Mouse (Mus musculus): ENCODE data around the gene Nrxn1.

The Nrxn1 gene

GRCm38 (mm10) chr17:90809197-90810163 lies 283.4 kb downstream of the Nrxn1 start:
- peak; percentile 66 to 83 for DNase-seq

- DNase-seq: no peak
These were observed 284.6 kb downstream of the Nrxn1 start for GRCm38 (mm10) chr17:90808256-90808655.

- peak in 1 of 2 experiments; percentile 47 for DNase-seq
These were observed 285.7 kb downstream of the Nrxn1 start for GRCm38 (mm10) chr17:90807199-90807598.

DNA sequence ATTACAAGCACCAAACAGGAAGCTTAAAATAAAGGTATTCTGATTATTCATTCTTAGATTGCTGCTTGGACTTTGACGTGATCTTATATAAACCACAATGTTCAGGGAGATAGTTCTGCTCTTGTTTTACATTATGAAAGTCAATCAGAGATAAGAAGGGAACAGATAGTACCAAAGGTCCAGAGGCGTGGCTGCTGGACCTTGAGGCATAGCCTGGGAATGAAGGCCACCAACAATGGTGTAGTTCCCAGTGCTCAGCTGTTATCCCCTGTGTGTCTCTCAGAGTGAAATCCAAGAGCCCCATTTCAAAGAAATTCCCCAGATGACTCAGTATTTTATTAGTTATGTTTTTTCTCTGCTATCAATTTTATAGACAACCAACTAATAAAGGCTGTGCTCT lies 294.2 kb downstream of the Nrxn1 start:
- DNase-seq: no peak

DNA sequence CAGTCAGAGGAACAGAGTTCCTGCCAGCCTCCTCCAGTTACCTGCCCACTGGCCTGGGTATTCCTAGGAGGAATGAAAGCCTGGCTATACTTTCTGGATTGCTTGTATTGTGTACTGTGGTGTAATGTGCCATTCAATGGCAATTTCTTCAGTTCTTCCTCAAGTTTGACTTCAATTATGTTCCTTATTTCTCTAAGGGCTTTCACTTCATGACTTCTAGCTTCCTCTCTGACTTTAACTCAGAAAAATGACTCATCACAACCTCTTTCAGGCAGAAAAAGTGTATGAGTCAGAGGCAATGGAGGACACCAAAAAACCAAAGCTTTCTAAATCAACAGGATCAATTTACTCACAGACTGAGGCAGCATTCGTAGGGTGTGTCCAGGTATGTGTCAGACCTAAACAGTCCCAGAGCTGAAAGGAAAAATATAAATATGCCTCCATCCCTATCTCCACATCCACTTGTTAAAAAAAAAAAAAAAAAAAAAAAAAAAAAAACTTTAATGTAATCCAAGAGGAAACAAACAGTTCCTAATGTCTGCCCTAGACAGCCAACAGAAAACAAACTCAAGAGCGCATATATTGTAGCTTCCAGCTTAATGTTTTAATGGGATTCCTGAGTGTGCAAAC lies 295.1 kb downstream of the Nrxn1 start:
- DNase-seq: no peak

- no peak for DNase-seq
These were observed 295.9 kb downstream of the Nrxn1 start for GRCm38 (mm10) chr17:90796974-90797373.

GRCm38 (mm10) chr17:90788491-90789127 lies 304.3 kb downstream of the Nrxn1 start:
- no peak for DNase-seq

DNA sequence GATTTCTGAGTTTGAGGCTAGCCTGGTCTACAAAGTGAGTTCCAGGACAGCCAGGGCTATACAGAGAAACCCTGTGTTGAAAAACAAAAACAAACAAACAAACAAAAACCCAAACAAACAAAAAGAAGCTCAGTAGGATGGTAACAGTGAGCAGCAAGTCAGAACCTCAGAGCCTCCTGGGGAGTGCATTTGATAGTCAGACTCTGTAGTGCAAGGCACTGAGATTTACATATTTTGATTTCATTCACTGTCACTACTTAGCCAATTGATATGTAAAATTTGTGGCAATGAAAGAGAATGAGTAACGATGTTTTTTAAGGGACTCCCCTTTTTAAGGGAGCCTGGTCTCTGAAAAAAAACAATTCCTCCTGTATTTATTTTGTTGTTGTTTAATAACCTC lies 304.8 kb downstream of the Nrxn1 start:
- no peak for DNase-seq

- DNase-seq: no peak
These were observed 305.6 kb downstream of the Nrxn1 start for GRCm38 (mm10) chr17:90787121-90787788.

DNA sequence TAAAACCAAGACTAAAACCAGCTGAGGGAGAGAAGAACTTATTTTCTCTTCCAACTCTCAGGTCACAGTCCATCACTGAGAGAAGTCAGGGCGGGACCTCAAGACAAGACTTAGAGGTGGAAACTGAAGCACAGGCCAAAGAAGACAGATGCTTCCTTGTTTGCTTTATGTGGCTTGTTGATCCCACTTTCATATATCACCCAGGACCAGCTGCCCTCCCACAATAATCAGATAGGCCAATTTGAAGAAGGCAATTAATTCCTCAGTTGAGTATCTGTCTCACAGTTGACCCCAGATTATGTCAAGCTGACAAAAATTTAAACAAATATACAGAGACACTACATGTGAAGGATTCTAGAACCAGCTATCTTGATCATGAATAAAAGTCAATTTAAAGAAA lies 312.4 kb downstream of the Nrxn1 start:
- no peak for DNase-seq

- DNase-seq: no peak
These were observed 317.5 kb downstream of the Nrxn1 start for GRCm38 (mm10) chr17:90775397-90775796.

DNA sequence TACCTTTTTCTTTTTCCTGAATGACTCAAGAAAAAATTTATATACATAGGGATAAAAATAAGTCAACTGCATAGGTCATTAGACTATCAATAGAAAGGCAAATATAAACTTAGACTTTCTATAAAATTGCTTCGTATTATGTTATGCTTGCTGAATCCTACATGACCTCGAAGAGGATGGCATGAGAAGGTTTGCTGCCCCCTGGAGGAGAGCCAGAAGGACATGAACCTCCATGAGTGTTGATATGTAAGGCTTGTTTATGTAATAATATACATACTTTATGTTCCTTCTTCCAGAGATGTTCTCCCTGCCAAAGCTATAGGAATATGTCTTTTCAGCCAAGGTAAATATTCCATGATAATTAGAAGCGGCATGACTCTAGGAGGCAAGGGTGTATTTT lies 319.6 kb downstream of the Nrxn1 start:
- peak in 1 of 2 experiments; percentile 37 for DNase-seq

GRCm38 (mm10) chr17:90768216-90768615 lies 324.7 kb downstream of the Nrxn1 start:
- DNase-seq: peak in 1 of 2 experiments; percentile 20

GRCm38 (mm10) chr17:90727124-90727523 lies 365.7 kb downstream of the Nrxn1 start:
- DNase-seq: no peak

DNA sequence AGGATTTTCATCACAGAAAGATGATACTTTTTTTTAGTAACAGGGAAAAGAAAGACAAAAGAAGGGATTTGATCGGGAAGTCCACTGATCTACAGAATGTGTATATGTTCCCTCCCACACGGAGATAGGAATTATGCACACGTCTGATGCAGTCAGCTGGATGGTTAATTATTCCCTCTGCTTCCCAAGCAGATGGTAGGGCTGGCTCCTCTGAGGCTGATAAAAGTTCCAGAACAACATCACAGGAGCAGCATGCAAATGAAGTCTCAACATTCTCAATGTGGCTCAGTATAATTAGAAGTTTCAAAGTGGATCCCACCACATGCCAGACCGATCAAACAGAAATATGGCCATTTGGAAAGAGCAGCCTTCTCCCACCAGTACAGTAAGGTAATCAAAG lies 388.1 kb downstream of the Nrxn1 start:
- no peak for DNase-seq

DNA sequence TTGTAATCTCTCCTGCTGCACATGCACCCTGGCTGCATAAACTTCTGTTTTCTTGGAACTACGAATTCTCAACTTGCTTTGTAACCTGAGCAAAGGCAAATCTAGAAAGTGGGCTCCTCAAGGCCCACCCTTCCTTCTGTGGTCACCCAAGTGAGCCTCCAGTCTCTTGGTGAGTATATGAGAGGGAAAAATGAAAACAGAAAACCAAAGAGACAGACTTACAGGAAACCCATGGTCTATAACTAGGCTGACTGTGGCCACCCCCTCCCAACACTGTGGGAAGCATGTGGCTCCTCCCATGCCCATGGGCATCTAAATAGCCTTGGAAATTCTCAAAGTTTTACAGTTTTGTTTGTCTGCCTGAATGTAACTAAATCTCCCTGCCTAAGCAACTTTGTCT lies 390.2 kb downstream of the Nrxn1 start:
- no peak for DNase-seq

GRCm38 (mm10) chr17:90696071-90696800 lies 396.6 kb downstream of the Nrxn1 start:
- no peak for DNase-seq

DNA sequence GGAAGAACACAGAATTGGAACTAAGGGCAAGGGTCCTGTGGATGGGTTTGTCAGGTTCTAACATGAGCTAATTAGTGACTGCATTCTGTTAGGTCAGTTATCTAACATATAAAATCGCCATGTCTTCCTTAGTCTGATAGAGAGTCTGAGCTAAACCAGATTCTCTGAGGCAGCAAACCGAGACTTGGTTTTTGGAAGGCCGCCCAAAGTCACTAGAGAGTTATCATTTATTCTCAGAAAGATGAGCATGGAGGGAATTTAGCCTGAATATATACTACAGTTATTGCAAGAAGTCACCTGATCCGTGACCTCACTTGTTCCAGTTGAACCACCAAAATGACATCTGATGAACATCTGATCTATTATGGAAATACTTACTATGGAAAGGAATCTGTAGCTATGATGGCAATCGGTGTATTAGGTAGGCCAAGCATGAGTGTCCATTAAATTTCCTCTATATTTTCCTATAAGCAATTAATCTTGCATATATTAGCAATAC lies 397.7 kb downstream of the Nrxn1 start:
- peak in 1 of 2 experiments; percentile 58 for DNase-seq

DNA sequence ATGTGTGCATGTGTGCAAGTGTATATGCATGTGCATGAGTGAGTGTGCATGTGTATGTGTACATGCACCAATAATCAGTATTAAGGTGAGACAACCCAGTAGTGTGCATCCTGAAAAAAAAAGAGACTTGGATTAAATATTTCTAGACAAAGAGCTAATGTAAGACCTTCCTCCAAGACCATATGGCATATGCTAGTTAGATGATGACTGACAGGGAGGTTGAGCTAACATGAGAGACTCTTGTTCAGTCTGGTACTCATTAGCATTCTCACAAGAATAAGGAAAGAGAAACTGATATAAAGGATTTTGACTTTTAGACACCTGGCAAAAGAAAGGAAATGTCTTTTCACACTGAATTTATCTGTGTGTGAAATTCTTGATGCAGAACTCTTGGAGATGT lies 408.7 kb downstream of the Nrxn1 start:
- no peak for DNase-seq

DNA sequence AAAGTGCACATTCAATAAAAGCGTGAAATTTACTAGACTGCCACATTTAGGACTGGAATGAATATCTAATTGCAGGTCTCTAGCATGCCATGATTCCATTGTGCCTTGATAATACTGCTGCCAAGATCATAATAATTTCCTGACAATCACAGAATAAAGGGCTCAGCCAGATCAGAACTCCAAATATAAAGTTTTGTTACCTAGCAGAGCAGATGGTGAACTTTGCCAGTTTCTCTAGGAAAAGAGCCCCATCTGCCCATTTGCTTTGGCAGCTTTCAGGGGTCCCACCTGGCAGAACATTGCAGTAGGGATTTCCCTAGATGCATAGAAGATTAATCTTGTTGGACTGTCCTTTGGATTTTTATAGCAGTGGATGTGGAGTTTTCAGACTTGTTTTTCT lies 411.9 kb downstream of the Nrxn1 start:
- DNase-seq: peak; percentile 60 to 64

GRCm38 (mm10) chr17:90676676-90677075 lies 416.2 kb downstream of the Nrxn1 start:
- no peak for DNase-seq

GRCm38 (mm10) chr17:90662318-90662717 lies 430.6 kb downstream of the Nrxn1 start:
- no peak for DNase-seq

Measured in cerebellum, postnatal 25 days (tissue).